Mouse (Mus musculus): ENCODE measurements around the gene Chchd1.

Gene Chchd1

GRCm38 (mm10) chr14:20702741-20703381 lies at the start of gene Chchd1:
Gene Chchd1, plus strand, starts transcription at chr14:20703006.
- DNase-seq (ENCODE audit: low read depth): peak; percentile 90

DNA sequence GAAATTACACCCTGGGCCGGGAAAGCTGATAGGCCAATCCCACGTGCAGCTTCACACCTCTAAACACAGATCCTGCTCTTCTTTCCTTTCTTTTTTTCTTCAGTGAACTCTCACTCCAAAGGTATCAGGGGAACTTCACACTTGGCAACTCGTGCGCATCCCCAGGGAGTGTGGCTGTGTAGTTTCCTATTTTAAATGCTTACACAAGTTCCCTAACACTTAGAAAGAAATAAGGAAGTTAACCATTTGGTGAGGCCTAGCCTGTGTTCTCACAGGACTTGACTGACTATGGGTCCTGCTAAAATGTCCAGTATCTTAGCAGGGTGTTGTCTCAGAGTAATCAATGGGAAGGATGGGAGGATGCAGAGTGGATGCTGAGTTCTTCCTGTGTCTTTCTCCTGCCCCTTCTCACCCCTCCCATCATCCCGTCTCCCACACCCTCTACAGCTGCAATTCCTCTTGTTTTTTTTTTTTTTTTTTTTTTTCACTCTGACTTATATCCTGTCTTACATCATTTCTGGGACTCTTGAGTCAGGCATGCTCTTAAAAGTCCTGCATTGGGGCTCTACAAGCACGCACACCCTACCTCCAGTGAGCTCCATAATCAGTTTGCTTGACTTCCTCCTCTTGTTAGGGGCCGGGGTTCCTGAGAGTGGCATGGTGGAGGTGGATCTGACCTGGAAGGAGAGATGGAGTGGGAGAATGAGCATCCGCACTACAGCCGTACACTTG lies 48.0 kb upstream of the Chchd1 start:
- peak; percentile 10 for DNase-seq (ENCODE audit: low read depth)

GRCm38 (mm10) chr14:20655731-20656130 lies 47.1 kb upstream of the Chchd1 start:
- no peak for DNase-seq (ENCODE audit: low read depth)

GRCm38 (mm10) chr14:20656361-20656760 lies 46.4 kb upstream of the Chchd1 start, which contains the start of gene Myoz1:
Gene Myoz1, minus strand, starts transcription at chr14:20656540.
- DNase-seq (ENCODE audit: low read depth): no peak

- DNase-seq (ENCODE audit: low read depth): peak; percentile 77
Observed at GRCm38 (mm10) chr14:20658326-20658725, 44.5 kb upstream of the Chchd1 start.

DNA sequence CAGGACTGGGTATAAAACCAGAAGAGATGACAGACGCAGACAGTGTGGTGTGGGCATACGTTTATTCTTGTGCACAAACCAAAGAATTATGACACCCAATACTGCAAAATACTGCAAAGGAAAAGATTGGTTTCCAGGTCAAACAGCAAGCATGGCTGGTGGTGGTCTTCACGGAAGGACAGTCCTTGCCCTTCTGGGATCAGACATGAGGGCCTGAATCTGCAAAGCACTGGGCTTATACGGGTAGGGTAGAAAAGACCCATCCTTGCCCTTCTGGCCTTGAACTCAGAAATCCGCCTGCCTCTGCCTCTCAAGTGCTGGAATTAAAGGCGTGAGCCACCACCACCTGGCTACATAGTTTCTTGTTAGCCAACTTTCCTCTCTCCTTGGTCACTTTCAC lies 43.9 kb upstream of the Chchd1 start:
- no peak for DNase-seq (ENCODE audit: low read depth)

GRCm38 (mm10) chr14:20659687-20660086 lies 43.1 kb upstream of the Chchd1 start:
- no peak for DNase-seq (ENCODE audit: low read depth)

GRCm38 (mm10) chr14:20660827-20661660 lies 41.8 kb upstream of the Chchd1 start:
- DNase-seq (ENCODE audit: low read depth): peak; percentile 98

DNA sequence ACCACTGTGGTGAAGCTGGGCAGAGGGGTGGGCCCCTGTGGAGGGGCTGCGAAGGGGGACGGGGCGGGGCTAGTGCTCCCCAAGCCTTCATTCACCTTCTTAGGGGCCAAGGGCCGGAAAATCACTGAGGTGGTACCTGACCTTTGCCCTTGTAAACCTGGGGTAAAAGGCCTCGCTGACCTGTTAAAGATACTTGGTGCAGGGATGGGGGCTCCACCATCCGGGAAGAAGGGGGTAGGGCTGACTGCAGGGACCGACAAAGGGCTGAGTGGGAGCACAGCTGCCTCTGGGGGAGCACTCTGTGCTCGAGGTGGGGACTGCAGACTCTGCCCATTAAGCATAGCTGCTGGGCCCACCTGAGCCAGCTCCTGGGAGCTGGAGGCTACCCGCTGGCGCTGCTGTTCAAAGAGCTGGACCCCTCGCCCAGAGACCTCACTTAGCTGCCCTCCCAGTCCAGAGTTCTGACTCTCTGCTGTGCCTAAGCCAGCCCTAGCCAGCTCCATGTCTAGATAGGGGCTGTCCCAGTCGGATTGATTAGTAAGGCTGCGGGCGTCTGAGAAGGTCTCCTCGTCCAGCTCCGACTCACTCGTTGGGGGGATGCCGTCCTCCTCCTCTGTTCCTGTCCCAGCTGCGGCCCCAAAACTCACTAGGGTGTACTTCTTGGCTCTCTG lies 41.0 kb upstream of the Chchd1 start:
- DNase-seq (ENCODE audit: low read depth): peak; percentile 38

- no peak for DNase-seq (ENCODE audit: low read depth)
Observed at GRCm38 (mm10) chr14:20662740-20663139, 40.1 kb upstream of the Chchd1 start.

- DNase-seq (ENCODE audit: low read depth): no peak
Observed at GRCm38 (mm10) chr14:20663601-20664000, 39.2 kb upstream of the Chchd1 start.

DNA sequence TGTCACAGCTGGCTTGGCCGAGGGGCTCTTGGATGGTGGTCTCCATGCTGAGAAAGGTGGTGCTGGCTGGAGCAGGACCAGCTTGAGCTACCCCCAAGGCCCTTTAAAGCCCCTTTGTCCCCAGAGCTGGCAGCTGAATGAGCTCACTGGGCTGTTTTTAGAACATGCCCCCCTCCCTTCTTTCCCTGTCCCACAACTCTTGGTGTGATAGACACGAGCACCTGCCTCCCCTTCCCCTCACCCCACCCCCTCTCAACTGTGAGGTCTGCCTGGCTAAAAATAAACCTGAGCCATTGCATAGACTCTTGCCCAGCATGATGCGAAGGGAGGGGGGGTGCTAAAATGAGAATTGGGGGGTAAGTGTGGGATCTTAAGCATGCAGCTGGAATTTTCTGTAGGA lies 38.4 kb upstream of the Chchd1 start:
- DNase-seq (ENCODE audit: low read depth): no peak

DNA sequence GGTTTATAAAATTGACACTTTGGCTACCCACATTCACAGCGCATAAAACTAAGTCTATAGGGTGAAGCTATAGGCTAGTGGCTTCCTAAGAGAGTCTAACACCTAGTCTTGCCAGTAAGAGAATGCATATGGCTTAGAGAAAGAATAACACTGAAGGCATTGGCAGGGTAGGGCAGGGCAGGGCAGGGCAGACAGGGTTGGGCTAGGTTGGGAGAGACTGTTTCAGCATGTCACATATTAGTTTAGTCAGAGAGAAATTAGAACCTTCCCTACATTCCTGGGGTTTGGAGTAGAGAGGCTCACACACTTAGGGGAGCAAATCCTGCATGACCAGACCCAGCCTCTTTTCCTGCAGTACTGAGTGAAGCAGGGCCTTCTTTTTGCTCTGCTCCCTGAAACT lies 35.3 kb upstream of the Chchd1 start:
- DNase-seq (ENCODE audit: low read depth): no peak

- peak; percentile 10 for DNase-seq (ENCODE audit: low read depth)
Observed at GRCm38 (mm10) chr14:20668154-20668810, 34.5 kb upstream of the Chchd1 start, which contains the start of gene Synpo2l. Gene Synpo2l, minus strand, starts transcription at chr14:20668354.

DNA sequence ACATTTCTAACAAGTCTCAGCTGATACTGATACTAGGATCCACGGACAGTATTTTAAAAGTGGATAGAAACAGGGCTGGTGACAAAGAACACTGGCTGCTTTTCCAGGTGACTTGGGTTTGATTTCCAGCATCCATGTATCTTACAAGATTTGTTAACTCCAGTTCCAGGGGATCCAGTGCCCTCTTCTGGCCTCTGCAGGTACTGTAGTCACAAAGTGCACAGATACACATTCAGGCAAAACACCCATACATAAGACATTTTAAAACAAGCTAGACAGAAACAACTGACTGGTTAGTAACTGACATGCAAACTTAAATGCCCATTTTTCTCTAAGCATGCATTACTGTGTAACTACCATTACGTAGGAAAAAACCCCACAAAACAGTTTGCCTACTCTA lies 29.8 kb upstream of the Chchd1 start:
- DNase-seq (ENCODE audit: low read depth): peak; percentile 79

DNA sequence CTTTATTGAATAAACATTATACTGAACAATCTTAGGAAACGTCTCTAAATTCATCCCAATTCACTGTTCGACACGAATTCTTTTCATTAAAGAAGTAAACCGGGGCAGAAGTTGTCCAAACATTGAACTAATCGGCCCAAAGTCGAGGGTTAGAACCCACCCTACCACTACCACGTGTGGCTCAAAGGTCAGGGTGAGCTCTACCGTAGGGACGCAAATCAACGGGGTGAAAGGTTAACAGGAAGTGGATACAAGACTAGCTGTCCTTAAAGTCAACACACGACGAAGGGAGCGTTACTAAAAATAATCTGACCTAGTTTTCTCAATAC lies 29.1 kb upstream of the Chchd1 start:
- DNase-seq (ENCODE audit: low read depth): no peak

DNA sequence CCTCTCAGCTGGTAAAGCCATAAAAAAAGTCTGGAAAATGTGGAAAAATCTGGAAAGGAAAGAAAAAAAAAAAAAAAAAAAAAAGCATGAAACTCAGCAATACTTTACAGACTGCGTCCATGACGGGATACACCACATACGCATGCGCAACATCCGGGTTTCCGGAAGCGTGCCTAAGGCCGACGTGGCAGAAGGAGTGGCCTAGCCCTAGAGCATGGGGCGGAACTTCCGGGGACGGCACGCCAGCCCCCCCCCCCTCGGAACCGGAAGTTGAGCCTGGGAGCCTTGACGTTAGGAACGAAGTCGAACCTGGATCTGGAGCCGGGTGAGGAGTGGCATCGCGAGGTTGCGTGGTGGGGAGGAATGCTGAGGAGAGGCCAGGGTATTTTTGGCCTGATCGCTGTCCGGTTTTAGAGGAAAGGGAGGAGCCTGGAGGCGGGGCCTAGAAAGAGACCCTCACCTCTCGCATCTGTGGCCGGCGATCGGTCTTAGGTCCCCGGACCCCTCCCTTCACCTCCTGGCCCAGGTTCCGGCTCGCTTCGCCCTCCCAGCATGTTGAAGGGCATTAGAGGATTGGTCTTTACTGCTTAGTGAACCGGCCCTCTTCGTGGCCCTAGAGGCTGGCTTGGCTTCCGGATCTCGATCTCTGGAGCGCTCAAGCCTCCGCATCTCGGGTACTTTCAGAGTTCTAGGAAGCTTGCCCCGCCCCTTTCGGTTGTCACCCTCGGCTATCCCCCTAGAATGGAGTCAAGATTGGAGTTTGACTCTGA lies 28.6 kb upstream of the Chchd1 start, which contains the start of gene Sec24c:
TSS of gene Sec24c (plus strand) at position 245 of the 770 bp plus-strand sequence.
- peak; percentile 99 for DNase-seq (ENCODE audit: low read depth)

DNA sequence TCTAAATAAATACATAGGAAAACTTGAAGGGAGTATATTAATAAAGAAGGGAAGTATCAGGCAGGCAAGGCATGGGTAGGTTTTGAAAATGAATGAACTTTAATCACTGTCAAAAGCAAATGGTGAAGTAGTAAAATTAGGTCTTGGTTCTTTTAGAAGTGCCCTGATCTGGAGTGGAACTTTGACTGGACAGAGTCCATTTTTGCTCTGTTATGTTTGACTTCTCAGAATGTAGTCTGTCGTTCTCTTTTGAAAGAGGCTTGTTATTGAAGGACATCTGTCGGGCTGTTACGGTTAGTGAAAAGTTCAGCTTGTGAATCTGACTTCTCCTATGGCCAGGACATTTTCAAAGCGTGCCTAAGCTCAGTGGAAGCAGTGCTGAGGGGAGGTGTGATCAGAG lies 24.9 kb upstream of the Chchd1 start:
- no peak for DNase-seq (ENCODE audit: low read depth)

- no peak for DNase-seq (ENCODE audit: low read depth)
Observed at GRCm38 (mm10) chr14:20681742-20682141, 21.1 kb upstream of the Chchd1 start.

GRCm38 (mm10) chr14:20682498-20682897 lies 20.3 kb upstream of the Chchd1 start:
- no peak for DNase-seq (ENCODE audit: low read depth)

- no peak for DNase-seq (ENCODE audit: low read depth)
Observed at GRCm38 (mm10) chr14:20686576-20686975, 16.2 kb upstream of the Chchd1 start.

All from NIH3T3 (cell line).